Mouse (Mus musculus): ENCODE results near the gene March6.

- TF ChIP-seq CTCF (conservative IDR thresholded peaks at IDR 0.05; ENCODE audit: insufficient read depth, insufficient read length, low read depth, low read length) (no peak), POLR2A (IDR thresholded peaks at IDR 0.05; ENCODE audit: low read depth, low read length) (no peak)
Measured at GRCm38 (mm10) chr15:31407490-31407889, 123.4 kb downstream of the March6 start.

All from kidney, adult 2 months (tissue).